Mouse (Mus musculus): ENCODE measurements around the gene Rbm8a. TPM values are rescaled to one million over a fixed set of nuclear protein-coding genes. Genes with fewer than 3 reads are reported as not detected.

Rbm8a gene
- total RNA-seq, 4 experiments from 2014 or later = 17.0 to 25.1 (median 22.7) TPM

GRCm38 (mm10) chr3:96669727-96670468, 40.2 kb downstream of the Rbm8a start, which contains the start of gene Ankrd35:
TSS of gene Ankrd35 (plus strand) at chr3:96670131.
- DNase-seq (ENCODE audit: low spot score in 2 of 2) = peak; percentile 54 to 79

DNA sequence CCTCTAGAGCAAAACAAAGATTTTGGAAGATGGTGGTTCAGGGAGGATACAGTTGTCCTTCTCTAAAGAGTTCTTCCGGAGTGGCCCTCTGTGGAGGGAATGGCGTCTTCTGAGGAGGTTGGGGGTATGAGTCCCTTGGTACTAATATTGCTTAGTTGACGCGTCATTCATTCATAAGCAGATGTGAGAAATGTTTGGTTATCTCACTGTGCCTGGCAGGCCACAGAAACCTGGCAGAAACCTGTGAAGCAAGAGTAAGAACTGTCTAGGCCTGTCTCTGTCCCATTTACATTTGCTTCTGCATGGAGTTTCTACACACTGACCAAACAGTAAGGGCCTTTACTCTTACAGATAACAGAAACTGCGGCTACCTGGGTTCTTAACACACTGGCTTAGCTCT, 41.8 kb downstream of the Rbm8a start:
- no peak for DNase-seq (ENCODE audit: low spot score in 2 of 2)

DNA sequence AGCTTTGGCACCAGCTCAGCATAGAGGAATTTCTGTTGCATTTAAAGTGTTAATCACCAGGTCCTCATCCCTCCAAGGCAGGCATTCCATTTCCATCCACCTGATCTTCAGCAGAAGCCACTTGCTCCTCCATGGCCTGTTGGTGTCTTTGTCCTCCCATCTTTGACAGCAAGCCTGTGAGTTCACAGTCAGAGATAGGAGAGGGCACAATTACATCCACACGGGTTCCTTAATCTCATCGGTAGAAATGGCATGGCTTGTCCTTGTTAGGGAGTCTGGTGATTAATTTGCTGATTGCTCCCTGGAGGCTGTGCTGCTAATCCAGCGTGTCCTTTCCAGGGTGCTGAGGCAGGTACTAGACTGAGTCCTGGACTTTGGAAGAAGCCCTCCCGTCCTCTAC, 43.8 kb downstream of the Rbm8a start:
- DNase-seq (ENCODE audit: low spot score in 2 of 2) = no peak

- DNase-seq (ENCODE audit: low spot score in 2 of 2) = no peak
These were observed 44.7 kb downstream of the Rbm8a start for GRCm38 (mm10) chr3:96674442-96674841.

GRCm38 (mm10) chr3:96675171-96675570, 45.4 kb downstream of the Rbm8a start:
- DNase-seq (ENCODE audit: low spot score in 2 of 2) = no peak

DNA sequence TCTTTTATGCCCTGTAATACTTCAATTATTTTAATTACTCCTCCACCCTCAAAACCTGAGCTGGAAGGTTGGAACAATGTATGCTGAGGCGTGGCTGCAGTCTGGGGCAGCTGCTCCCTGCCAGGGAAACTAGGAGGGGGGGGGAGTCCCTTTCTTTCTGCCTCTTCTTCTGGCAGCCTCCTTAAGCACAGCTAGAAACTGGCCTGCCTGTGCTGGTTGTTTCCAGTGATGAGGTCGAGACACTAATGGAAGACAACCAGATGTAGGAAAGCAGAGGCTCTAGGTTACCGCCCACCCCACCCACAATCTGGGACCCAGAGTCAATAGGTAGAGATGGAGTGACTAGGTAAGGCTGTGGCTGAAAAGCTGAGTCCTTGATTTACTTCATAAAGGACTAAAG, 46.0 kb downstream of the Rbm8a start:
- DNase-seq (ENCODE audit: low spot score in 2 of 2) = no peak

DNA sequence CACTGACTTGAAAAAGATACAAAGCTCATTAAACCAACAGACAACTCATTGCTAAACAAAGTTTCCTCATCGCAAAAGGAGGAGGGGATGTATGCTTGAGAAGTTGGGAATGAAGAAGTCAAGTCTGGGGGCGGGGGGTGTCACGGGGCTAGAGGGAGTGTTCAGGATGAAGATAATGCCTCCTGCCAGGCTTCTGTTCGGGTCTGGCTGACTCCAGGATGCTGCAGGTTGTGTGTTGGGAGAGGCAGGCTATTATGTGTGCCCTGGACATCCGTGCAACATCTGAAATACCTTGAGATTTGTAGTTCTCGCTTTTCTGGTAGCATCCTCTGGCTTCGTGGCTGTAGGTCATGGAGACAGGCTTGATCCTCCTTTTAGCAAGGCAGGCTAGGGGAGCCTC, 48.7 kb downstream of the Rbm8a start:
- DNase-seq (ENCODE audit: low spot score in 2 of 2) = no peak

GRCm38 (mm10) chr3:96679159-96679674, 49.5 kb downstream of the Rbm8a start:
- DNase-seq (ENCODE audit: low spot score in 2 of 2) = no peak

DNA sequence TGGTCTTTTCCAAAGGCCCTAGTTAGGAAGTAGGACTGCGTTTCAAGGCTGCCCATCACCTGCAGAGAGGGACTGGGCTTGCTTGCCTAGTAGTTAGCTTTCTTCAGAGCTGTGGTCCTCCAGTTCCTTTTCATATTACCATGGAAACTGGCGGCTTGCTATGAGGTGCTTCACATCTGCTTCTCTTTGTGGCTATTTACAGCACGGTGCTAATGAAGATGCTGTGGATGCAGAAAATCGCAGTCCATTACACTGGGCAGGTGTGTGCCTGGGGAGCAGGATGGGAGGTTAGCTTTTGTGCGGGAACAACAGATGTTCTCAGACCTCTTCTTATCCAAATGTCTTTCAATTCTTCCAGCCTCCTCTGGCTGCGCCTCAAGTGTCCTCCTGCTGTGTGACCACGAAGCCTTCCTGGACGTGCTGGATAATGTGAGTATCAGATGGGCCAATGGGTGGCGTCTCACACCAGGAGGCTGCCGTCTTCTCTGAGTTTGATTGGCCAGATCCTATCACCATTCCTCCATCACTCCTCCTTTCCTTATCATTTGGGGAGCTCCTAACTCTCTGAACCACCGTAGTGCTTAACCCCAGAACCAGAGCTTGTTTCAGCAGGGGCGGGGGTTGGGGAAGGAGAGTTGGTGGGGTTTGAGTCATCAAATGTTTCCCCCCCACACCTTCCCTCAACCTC, 50.7 kb downstream of the Rbm8a start:
- no peak for DNase-seq (ENCODE audit: low spot score in 2 of 2)

Other genes starting within 250 kb of the Rbm8a start
- gene BC107364, start 177.6 kb upstream of the Rbm8a start, total RNA-seq (2022) = not detected
- gene Hfe2, start 104.8 kb upstream of the Rbm8a start, total RNA-seq (2022) = 100 to 1,000 TPM; 562 to 917 (median 709) TPM
- 100 to 1,000 TPM; 365 to 573 (median 474) TPM for gene Txnip, start 72.0 kb upstream of the Rbm8a start, total RNA-seq (2022)
- gene Gm16253, start 52.9 kb upstream of the Rbm8a start, total RNA-seq (2022) = 1 to 10 TPM in 3 of 4 experiments, not detected in 1; 1.2 to 1.5 (median 1.2) TPM
- gene Polr3gl, start 35.8 kb upstream of the Rbm8a start, total RNA-seq (2022) = 10 to 100 TPM; 39.8 to 59.8 (median 51.8) TPM
- gene Ankrd34a, start 33.3 kb upstream of the Rbm8a start, total RNA-seq (2022) = 1 to 10 TPM in 2 of 4 experiments, under 1 TPM in 2; 0.64 to 1.6 (median 1.1) TPM
- gene Lix1l, start 28.8 kb upstream of the Rbm8a start, total RNA-seq (2022) = 1 to 10 TPM; 3.5 to 6.8 (median 4.4) TPM
- gene Pex11b, start 5.4 kb downstream of the Rbm8a start, total RNA-seq (2022) = 10 to 100 TPM; 23.3 to 31.3 (median 28.0) TPM
- not detected for gene Gm42957, start 5.5 kb downstream of the Rbm8a start, total RNA-seq (2022)
- gene Itga10, start 15.7 kb downstream of the Rbm8a start, total RNA-seq (2022) = under 1 TPM; 0.31 to 0.56 (median 0.40) TPM
- under 1 TPM; 0.24 to 0.48 (median 0.40) TPM for gene Ankrd35, start 40.2 kb downstream of the Rbm8a start, total RNA-seq (2022)
- 1 to 10 TPM; 4.9 to 7.4 (median 6.0) TPM for gene Pias3, start 66.5 kb downstream of the Rbm8a start, total RNA-seq (2022)
- gene Nudt17, start 78.6 kb downstream of the Rbm8a start, total RNA-seq (2022) = under 1 TPM; 0.39 to 0.68 (median 0.54) TPM
- 10 to 100 TPM; 24.4 to 27.5 (median 26.3) TPM for gene Polr3c, start 97.7 kb downstream of the Rbm8a start, total RNA-seq (2022)
- 10 to 100 TPM; 58.9 to 79.6 (median 70.5) TPM for gene Rnf115, start 97.7 kb downstream of the Rbm8a start, total RNA-seq (2022)
- not detected for gene Pdzk1, start 199.4 kb downstream of the Rbm8a start, total RNA-seq (2022)
- not detected for gene Cd160, start 199.4 kb downstream of the Rbm8a start, total RNA-seq (2022)

Measured in gastrocnemius, adult 8-10 months (tissue).